Mouse (Mus musculus) common myeloid progenitor, adult 5-6 weeks (primary cell): Measurements from ENCODE around the gene Rab14. TPM values are rescaled to one million over a fixed set of nuclear protein-coding genes. Genes with fewer than 3 reads are reported as not detected.

Experiments used
- ATAC-seq: replicated peaks from 2 replicates; pipeline ENCODE4 v1.8.0; 2016; ENCODE audit warnings: low read depth, mild to moderate bottlenecking, moderate TSS enrichment, inconsistent platforms; ENCODE audit not compliant: poor library complexity, severe bottlenecking
- total RNA-seq: library from RNA; stranded (forward); fragments of 200-1000, 187-1606 nt; gene quantifications from 2 replicates; pipeline ENCODE4 v1.2.3, GENCODE M21; 2017

The Rab14 gene
- total RNA-seq: 136 and 137 TPM in 2 replicates

- ATAC-seq: peak; percentile 92
Observed at GRCm38 (mm10) chr2:35200898-35201668, at the start of gene Rab14. Gene Rab14 (minus strand): TSS chr2:35201120.

- no peak for ATAC-seq
Observed at GRCm38 (mm10) chr2:35247763-35248162, 46.8 kb upstream of the Rab14 start.

- ATAC-seq: peak; percentile 69
Observed at GRCm38 (mm10) chr2:35244241-35244640, 43.3 kb upstream of the Rab14 start.

GRCm38 (mm10) chr2:35235021-35235420 is 34.1 kb upstream of the Rab14 start:
- no peak for ATAC-seq

GRCm38 (mm10) chr2:35233898-35234297 is 33.0 kb upstream of the Rab14 start:
- no peak for ATAC-seq

- 0 out of 2 replicates have a peak, but pooled peaks have one; percentile 15 for ATAC-seq
Observed at GRCm38 (mm10) chr2:35232595-35233445, 31.9 kb upstream of the Rab14 start.

- ATAC-seq: peak; percentile 56
Observed at GRCm38 (mm10) chr2:35231871-35232270, 31.0 kb upstream of the Rab14 start.

- ATAC-seq: no peak
Observed at GRCm38 (mm10) chr2:35230215-35230614, 29.3 kb upstream of the Rab14 start.

GRCm38 (mm10) chr2:35228145-35228544 is 27.2 kb upstream of the Rab14 start:
- no peak for ATAC-seq

- no peak for ATAC-seq
Observed at GRCm38 (mm10) chr2:35224285-35224684, 23.4 kb upstream of the Rab14 start.

- no peak for ATAC-seq
Observed at GRCm38 (mm10) chr2:35222822-35223391, 22.0 kb upstream of the Rab14 start.

GRCm38 (mm10) chr2:35218736-35219135 is 17.8 kb upstream of the Rab14 start:
- ATAC-seq: no peak

GRCm38 (mm10) chr2:35216701-35217100 is 15.8 kb upstream of the Rab14 start:
- ATAC-seq: no peak

GRCm38 (mm10) chr2:35215363-35215762 is 14.4 kb upstream of the Rab14 start:
- no peak for ATAC-seq

- peak; percentile 92 for ATAC-seq
Observed at GRCm38 (mm10) chr2:35214881-35215358, 14.0 kb upstream of the Rab14 start.

GRCm38 (mm10) chr2:35213345-35213910 is 12.5 kb upstream of the Rab14 start:
- no peak for ATAC-seq

- ATAC-seq: no peak
Observed at GRCm38 (mm10) chr2:35211681-35212080, 10.8 kb upstream of the Rab14 start.

GRCm38 (mm10) chr2:35208931-35209665 is 8.2 kb upstream of the Rab14 start:
- peak; percentile 81 for ATAC-seq

- ATAC-seq: no peak
Observed at GRCm38 (mm10) chr2:35208054-35208453, 7.1 kb upstream of the Rab14 start.

GRCm38 (mm10) chr2:35206761-35207160 is 5.8 kb upstream of the Rab14 start:
- ATAC-seq: no peak
